Mouse (Mus musculus): ENCODE data around the gene Sqor. TPM values are rescaled to one million over a fixed set of nuclear protein-coding genes. Genes with fewer than 3 reads are reported as not detected.
A peak's percentile ranks its signal among the peaks of the same experiment; 100 is the strongest.

Gene Sqor
- total and polyA plus RNA-seq, 3 experiments, result 48.4 to 89.7 (median 80.0) TPM

GRCm38 (mm10) chr2:122783730-122784129 is 18.7 kb downstream of the Sqor start:
- DNase-seq, result no peak

DNA sequence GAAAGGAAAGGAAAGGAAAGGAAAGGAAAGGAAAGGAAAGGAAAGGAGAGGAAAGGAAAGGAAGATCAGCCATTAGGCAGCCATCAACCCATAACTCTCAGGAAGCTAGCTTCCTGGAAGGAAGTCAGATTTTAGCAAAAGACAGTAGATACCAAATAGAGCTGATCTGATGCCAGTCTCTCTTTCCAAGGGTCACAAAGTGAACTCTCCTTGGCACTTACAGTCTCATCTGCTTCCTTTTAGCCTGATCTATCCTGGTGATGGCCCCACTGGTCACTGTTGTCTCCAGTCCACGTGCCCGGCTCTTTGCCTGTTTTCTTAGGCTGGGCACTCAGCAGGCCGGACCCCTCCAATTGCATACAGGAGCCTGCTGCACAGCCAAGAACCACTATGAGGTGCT is 19.7 kb downstream of the Sqor start:
- DNase-seq, result no peak

DNA sequence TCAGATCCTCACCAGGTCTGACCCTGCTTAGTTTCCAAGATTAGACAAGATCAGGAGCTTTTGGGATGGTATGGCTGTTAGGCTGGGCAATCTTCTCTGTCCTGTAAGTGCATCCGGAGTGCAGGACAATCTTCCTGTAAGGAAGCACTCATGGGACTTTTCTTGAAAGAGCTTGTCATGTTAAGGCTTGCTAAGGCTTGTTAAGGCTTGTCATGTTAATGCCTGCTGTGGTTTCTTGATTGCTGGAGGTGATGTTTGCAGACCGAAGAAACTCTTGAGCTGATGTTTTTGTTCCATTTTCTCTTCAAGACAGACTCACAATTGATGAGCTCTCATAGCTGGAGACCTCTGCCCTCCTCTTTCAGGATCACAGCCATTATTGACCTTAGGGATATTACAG is 21.1 kb downstream of the Sqor start:
- DNase-seq, result no peak

DNA sequence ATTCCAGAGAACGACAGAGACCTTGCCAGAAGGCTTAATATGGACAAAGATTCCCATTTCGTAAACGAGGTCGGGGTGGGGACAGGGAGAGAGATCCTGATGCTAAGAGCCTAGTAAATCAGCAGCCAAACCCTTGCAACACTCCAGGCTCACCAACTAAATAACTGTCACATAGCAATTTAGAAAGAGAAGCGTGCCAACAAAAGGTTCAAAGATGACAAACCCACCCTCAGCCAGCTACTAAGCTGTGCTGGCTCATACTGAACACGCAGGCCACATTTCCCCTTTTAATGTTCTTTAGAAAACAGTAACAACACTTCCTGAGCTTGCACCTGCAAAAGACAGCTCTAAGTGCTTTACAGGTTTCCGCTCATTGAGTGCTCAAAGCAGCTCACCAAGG is 24.3 kb downstream of the Sqor start:
- DNase-seq, result peak; percentile 19

DNA sequence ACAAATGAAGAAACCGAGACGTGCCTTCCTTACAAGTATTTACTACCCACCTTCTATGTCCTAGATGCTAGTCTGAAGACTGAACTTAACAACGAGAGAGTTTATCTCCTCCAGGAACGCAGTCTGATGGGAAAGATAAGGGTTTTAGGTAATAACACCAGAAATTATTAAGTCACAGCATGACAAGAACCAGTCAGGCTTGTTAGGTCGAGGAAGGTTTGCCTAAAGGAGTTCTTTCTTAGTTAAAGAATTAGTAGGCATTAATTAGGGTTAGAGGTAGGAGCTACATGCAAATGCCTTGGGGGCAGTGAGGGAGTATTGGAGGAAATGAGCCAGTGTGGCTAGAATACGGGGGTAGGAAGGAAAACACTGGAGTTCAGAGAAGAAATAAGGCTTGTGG is 24.7 kb downstream of the Sqor start:
- no peak for DNase-seq

GRCm38 (mm10) chr2:122804392-122804791 is 39.4 kb downstream of the Sqor start:
- no peak for DNase-seq

GRCm38 (mm10) chr2:122806040-122806439 is 41.0 kb downstream of the Sqor start:
- DNase-seq, result no peak

DNA sequence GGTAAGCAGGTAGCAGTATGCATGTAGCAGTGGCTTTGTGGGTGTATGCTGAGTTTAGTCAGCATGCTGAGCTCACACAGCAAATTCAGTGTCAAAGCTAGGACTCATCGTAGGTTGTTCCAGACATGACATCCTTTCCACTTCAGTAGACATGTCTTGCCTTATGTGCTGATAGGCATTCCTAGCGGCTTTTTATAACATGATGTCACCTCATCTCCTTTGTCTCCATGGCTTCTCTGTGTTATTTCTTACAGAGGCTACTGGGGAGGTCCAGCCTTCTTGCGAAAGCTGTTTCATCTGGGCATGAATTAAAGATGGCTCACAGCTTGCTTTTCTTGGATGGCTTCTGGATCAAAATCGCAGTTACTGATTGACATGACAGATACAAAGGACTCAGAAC is 44.0 kb downstream of the Sqor start:
- DNase-seq, result no peak

DNA sequence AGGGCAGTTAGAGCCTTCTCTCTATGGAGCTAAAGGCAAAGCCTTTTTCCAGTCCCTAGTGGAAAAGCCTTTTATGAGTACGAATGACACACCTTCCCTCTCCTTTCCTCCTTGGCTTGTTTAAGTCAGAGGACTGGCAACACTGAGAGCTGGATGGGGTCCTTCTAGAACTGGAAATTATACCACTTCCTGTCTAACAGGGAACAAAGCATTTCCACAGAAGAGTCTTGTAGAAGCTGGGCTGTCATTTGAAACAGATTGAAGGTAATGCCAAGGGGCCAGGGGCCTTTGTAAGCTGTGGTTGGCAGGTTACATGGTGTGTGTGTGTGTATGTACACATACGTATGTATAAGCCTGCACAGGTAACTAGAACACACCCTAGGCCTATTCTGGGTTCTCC is 51.9 kb downstream of the Sqor start:
- DNase-seq, result no peak

- DNase-seq, result no peak
Measured at GRCm38 (mm10) chr2:122821246-122821645, 56.2 kb downstream of the Sqor start.

- peak; percentile 9 for DNase-seq
Measured at GRCm38 (mm10) chr2:122825406-122826236, 60.6 kb downstream of the Sqor start.

DNA sequence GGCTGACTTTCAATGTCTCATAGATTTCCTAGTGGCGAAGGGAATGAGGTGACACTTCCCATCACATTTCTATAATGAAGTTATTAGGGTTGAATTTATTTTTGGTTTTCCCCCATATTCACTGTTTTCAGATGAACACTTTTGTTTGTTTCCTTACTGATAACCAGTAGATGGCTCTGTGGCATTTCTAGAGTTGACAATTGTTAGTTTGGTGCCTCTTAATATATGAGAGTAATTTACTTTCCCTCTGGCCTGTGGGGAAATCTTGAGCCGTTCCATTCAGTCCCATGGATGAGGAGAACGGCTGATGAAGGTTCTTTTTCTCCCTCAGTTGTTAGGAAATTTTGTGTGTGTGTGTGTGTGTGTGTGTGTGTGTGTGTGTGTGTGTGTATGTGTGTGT is 61.3 kb downstream of the Sqor start:
- DNase-seq, result no peak

GRCm38 (mm10) chr2:122854636-122855035 is 89.6 kb downstream of the Sqor start:
- no peak for DNase-seq

DNA sequence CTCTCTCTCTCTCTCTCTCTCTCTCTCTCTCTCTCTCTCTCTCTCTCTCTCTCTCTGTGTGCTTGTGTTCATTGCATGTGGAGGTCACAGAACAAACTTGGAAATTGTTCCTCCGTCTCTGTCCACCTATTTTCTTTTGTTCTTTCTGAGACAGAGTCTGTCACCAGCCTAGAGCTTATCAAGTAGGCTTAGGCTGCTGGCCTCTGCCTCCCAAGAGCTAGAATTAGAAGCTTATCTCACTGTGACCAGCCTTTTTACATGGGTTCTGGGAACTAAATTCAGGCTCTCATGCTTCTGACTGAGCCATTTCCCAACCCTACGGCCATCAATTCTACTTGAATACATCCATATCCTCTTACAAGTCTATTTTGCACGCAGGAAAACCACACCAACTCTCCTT is 90.3 kb downstream of the Sqor start:
- no peak for DNase-seq

Other genes starting within 250 kb of the Sqor start
- gene Gatm, start 153.9 kb upstream of the Sqor start, total RNA-seq (2021), result 1 to 10 TPM; 4.4 to 6.6 TPM
- 2.3 and 3.3 TPM in 2 replicates for gene Gatm, start 153.9 kb upstream of the Sqor start, polyA plus RNA-seq (2012; rRNA removed)
- 1 to 10 TPM; 1.4 to 2.5 TPM for gene AA467197, start 128.3 kb upstream of the Sqor start, total RNA-seq (2021)
- not detected in 2 replicates for gene AA467197, start 128.3 kb upstream of the Sqor start, polyA plus RNA-seq (2012; rRNA removed)
- gene Slc30a4, start 62.6 kb upstream of the Sqor start, total RNA-seq (2021), result 10 to 100 TPM; 27.3 to 30.7 TPM
- 3.8 and 5.0 TPM in 2 replicates for gene Slc30a4, start 62.6 kb upstream of the Sqor start, polyA plus RNA-seq (2012; rRNA removed)
- gene Bloc1s6, start 26.7 kb upstream of the Sqor start, total RNA-seq (2021), result 10 to 100 TPM; 24.8 to 35.7 TPM
- gene Bloc1s6, start 26.7 kb upstream of the Sqor start, polyA plus RNA-seq (2012; rRNA removed), result 39.1 and 42.4 TPM in 2 replicates

Data from adrenal gland, adult 2 months (tissue).